Mouse (Mus musculus): ENCODE results near the gene C2.

The C2 gene

GRCm38 (mm10) chr17:34898160-34898586, at the start of gene C2, which contains the start of gene Ehmt2:
TSS of gene C2 (minus strand) at chr17:34898265.
TSS of gene Ehmt2 (plus strand) at chr17:34898469.
- DNase-seq (ENCODE audit: low spot score in 2 of 2), result peak in 1 of 2 experiments; percentile 73

- no peak for DNase-seq (ENCODE audit: low spot score in 2 of 2)
Observed at GRCm38 (mm10) chr17:34947606-34948005, 49.5 kb upstream of the C2 start.

- DNase-seq (ENCODE audit: low spot score in 2 of 2), result no peak
Observed at GRCm38 (mm10) chr17:34946486-34947140, 48.5 kb upstream of the C2 start.

GRCm38 (mm10) chr17:34944362-34944761, 46.3 kb upstream of the C2 start:
- DNase-seq (ENCODE audit: low spot score in 2 of 2), result no peak

- no peak for DNase-seq (ENCODE audit: low spot score in 2 of 2)
Observed at GRCm38 (mm10) chr17:34943128-34943815, 45.2 kb upstream of the C2 start.

GRCm38 (mm10) chr17:34941344-34942041, 43.4 kb upstream of the C2 start:
- no peak for DNase-seq (ENCODE audit: low spot score in 2 of 2)

- DNase-seq (ENCODE audit: low spot score in 2 of 2), result no peak
Observed at GRCm38 (mm10) chr17:34937960-34938505, 40.0 kb upstream of the C2 start.

- no peak for DNase-seq (ENCODE audit: low spot score in 2 of 2)
Observed at GRCm38 (mm10) chr17:34934830-34935229, 36.8 kb upstream of the C2 start.

- DNase-seq (ENCODE audit: low spot score in 2 of 2), result peak in 1 of 2 experiments; percentile 15
Observed at GRCm38 (mm10) chr17:34934031-34934430, 36.0 kb upstream of the C2 start.

- no peak for DNase-seq (ENCODE audit: low spot score in 2 of 2)
Observed at GRCm38 (mm10) chr17:34932287-34932686, 34.2 kb upstream of the C2 start.

GRCm38 (mm10) chr17:34931735-34932098, 33.7 kb upstream of the C2 start:
- DNase-seq (ENCODE audit: low spot score in 2 of 2), result peak in 1 of 2 experiments; percentile 52

GRCm38 (mm10) chr17:34931061-34931734, 33.1 kb upstream of the C2 start, which contains the start of gene Neu1:
TSS of gene Neu1 (plus strand) at chr17:34931253.
- peak; percentile 96 to 99 for DNase-seq (ENCODE audit: low spot score in 2 of 2)

- no peak for DNase-seq (ENCODE audit: low spot score in 2 of 2)
Observed at GRCm38 (mm10) chr17:34928841-34929240, 30.8 kb upstream of the C2 start.

- DNase-seq (ENCODE audit: low spot score in 2 of 2), result peak in 1 of 2 experiments; percentile 45
Observed at GRCm38 (mm10) chr17:34927306-34928019, 29.4 kb upstream of the C2 start.

- DNase-seq (ENCODE audit: low spot score in 2 of 2), result no peak
Observed at GRCm38 (mm10) chr17:34924258-34924657, 26.2 kb upstream of the C2 start.

GRCm38 (mm10) chr17:34922939-34923338, 24.9 kb upstream of the C2 start:
- DNase-seq (ENCODE audit: low spot score in 2 of 2), result no peak

- no peak for DNase-seq (ENCODE audit: low spot score in 2 of 2)
Observed at GRCm38 (mm10) chr17:34917188-34917587, 19.1 kb upstream of the C2 start.

- no peak for DNase-seq (ENCODE audit: low spot score in 2 of 2)
Observed at GRCm38 (mm10) chr17:34916316-34916715, 18.3 kb upstream of the C2 start.

GRCm38 (mm10) chr17:34915410-34915831, 17.4 kb upstream of the C2 start:
- no peak for DNase-seq (ENCODE audit: low spot score in 2 of 2)

- no peak for DNase-seq (ENCODE audit: low spot score in 2 of 2)
Observed at GRCm38 (mm10) chr17:34913930-34914665, 16.0 kb upstream of the C2 start, which contains the start of gene Slc44a4. TSS of gene Slc44a4 (plus strand) at chr17:34914466.
